In genomic region chr16:65533315-65533999, GRCm38 (mm10) we compare ENCODE assay signal across 8 mouse cellular contexts. TPM values are rescaled to one million over a fixed set of nuclear protein-coding genes. Genes with fewer than 3 reads are reported as not detected.
A peak's percentile ranks its signal among the peaks of the same experiment; 100 is the strongest.
DNase-seq lines count a peak whose midpoint lies in the region; ATAC-seq and TF ChIP-seq lines count a peak whose summit lies in the region.

No protein-coding gene starts in this region.

- H3K9me3 ChIP-seq in neural tube, embryonic 15.5 days (replicated peaks) = no peaks in the 10 kb centered on the region
- H3K9me3 ChIP-seq in kidney, embryonic 16.5 days (ENCODE audit: low read length) = no peaks in the 10 kb centered on the region
- H3K9me3 ChIP-seq in liver, embryonic 14.5 days (ENCODE audit: control insufficient read depth, low read length) = no peaks in the 10 kb centered on the region

- no peaks in the 10 kb centered on the region for H3K36me3 ChIP-seq in neural tube, embryonic 15.5 days
- H3K36me3 ChIP-seq in kidney, embryonic 16.5 days (ENCODE audit: insufficient read depth, low read length) = peaks cover 3% of the 10 kb centered on the region; the same call in 1 of the 2 replicates
- no peaks in the 10 kb centered on the region for H3K36me3 ChIP-seq in liver, embryonic 14.5 days (replicated peaks; ENCODE audit: control insufficient read depth, insufficient read depth, low read depth)
- H3K36me3 ChIP-seq in splenic B cell, adult 2 months (ENCODE audit: control insufficient read depth, insufficient read depth, low read length, poor library complexity, severe bottlenecking) = peaks cover 3% of the 10 kb centered on the region; the same call in 1 of the 2 replicates

- no peak overlapping the region for H3K4me3 ChIP-seq in cerebellum, adult 2 months (replicated peaks; ENCODE audit: insufficient read depth, low read depth, low read length)
- no peak overlapping the region for H3K4me3 ChIP-seq in neural tube, embryonic 15.5 days (replicated peaks)
- no peak overlapping the region for H3K4me3 ChIP-seq in kidney, embryonic 16.5 days (ENCODE audit: low read length)
- H3K4me3 ChIP-seq in liver, embryonic 14.5 days (ENCODE audit: insufficient read depth in 1 of 2, low read depth in 2 of 2, low read length in 2 of 2) = no peak overlapping the region

- H3K9ac ChIP-seq in neural tube, embryonic 15.5 days (replicated peaks) = no peak overlapping the region
- H3K9ac ChIP-seq in kidney, embryonic 16.5 days (replicated peaks; ENCODE audit: low read length) = 0 out of 2 replicates have a peak overlapping the region, but pooled peaks have one; percentile 12
- no peak overlapping the region for H3K9ac ChIP-seq in liver, embryonic 14.5 days (replicated peaks)

- WGBS in cerebellum, adult 2 months = 34% methylated on average over 12 of the region's 12 CpGs
- WGBS in neural tube, embryonic 15.5 days = 27% methylated on average over 12 of the region's 12 CpGs
- 32% methylated on average over 12 of the region's 12 CpGs for WGBS in kidney, embryonic 16.5 days
- 21% methylated on average over 12 of the region's 12 CpGs for WGBS in liver, embryonic 14.5 days (ENCODE audit: insufficient replicate concordance)

- H3K27me3 ChIP-seq in cerebellum, adult 2 months (ENCODE audit: control insufficient read depth, insufficient read depth, low read length) = no peaks in the 10 kb centered on the region
- H3K27me3 ChIP-seq in neural tube, embryonic 15.5 days (replicated peaks) = no peaks in the 10 kb centered on the region
- no peaks in the 10 kb centered on the region for H3K27me3 ChIP-seq in kidney, embryonic 16.5 days (ENCODE audit: insufficient read depth, low read length)
- H3K27me3 ChIP-seq in liver, embryonic 14.5 days (ENCODE audit: control insufficient read depth, insufficient read depth, low read length) = no peaks in the 10 kb centered on the region
- H3K27me3 ChIP-seq in splenic B cell, adult 2 months (ENCODE audit: control insufficient read depth, insufficient read depth, low read length, poor library complexity, severe bottlenecking) = no peaks in the 10 kb centered on the region

- TF ChIP-seq POLR2A in cerebellum, adult 2 months (IDR thresholded peaks at IDR 0.05; ENCODE audit: borderline replicate concordance, insufficient read depth, low read length) = no peak

- ATAC-seq in neural tube, embryonic 15.5 days (ENCODE audit: low FRiP score) = no peak
- no peak for ATAC-seq in kidney, embryonic 16.5 days (ENCODE audit: low FRiP score, low TSS enrichment)
- no peak for ATAC-seq in liver, embryonic 14.5 days (ENCODE audit: insufficient read depth)

- no peak overlapping the region for H3K4me2 ChIP-seq in neural tube, embryonic 15.5 days
- H3K4me2 ChIP-seq in kidney, embryonic 16.5 days (replicated peaks; ENCODE audit: low read depth, low read length) = no peak overlapping the region
- H3K4me2 ChIP-seq in liver, embryonic 14.5 days (ENCODE audit: low read depth) = no peak overlapping the region

- TF ChIP-seq EP300 in liver, embryonic 14.5 days (IDR thresholded peaks at IDR 0.05; ENCODE audit: low read depth) = no peak

- H3K27ac ChIP-seq in cerebellum, adult 2 months (ENCODE audit: insufficient read depth, low read length) = no peak overlapping the region
- H3K27ac ChIP-seq in neural tube, embryonic 15.5 days (replicated peaks) = no peak overlapping the region
- no peak overlapping the region for H3K27ac ChIP-seq in kidney, embryonic 16.5 days (ENCODE audit: low read length)
- H3K27ac ChIP-seq in liver, embryonic 14.5 days = no peak overlapping the region

- peak in 1 of 2 experiments; percentile 10 for DNase-seq in cerebellum, adult 2 months
- no peak for DNase-seq in cerebellum, adult 11-12 months
- peak; percentile 30 for DNase-seq in neural tube, embryonic 10.5 days (ENCODE audit: extremely low spot score, low spot score)
- peak; percentile 55 for DNase-seq in embryo, embryonic 9.5 days (ENCODE audit: extremely low spot score)
- DNase-seq in liver, embryonic 14.5 days (ENCODE audit: low read depth in 3 of 3, low spot score in 3 of 3) = peak in 1 of 3 experiments; percentile 2
- peak; percentile 57 for DNase-seq in splenic B cell, adult 2 months (ENCODE audit: low read depth, low spot score)

- 0 out of 2 replicates have a peak, but pooled peaks have one; percentile 10 for TF ChIP-seq CTCF in cerebellum, adult 2 months (IDR thresholded peaks at IDR 0.05; ENCODE audit: borderline replicate concordance, insufficient read depth, low read depth, low read length)
- TF ChIP-seq CTCF in liver, embryonic 14.5 days (IDR thresholded peaks at IDR 0.05; ENCODE audit: low read depth) = peak; percentile 36; the same call in 1 of the 2 replicates

- H3K4me1 ChIP-seq in cerebellum, adult 2 months (ENCODE audit: control insufficient read depth, insufficient read depth, low read length) = no peaks in the 10 kb centered on the region
- 0 out of 2 replicates have a peak, but pooled peaks cover 2% of the 10 kb centered on the region for H3K4me1 ChIP-seq in neural tube, embryonic 15.5 days
- H3K4me1 ChIP-seq in kidney, embryonic 16.5 days (ENCODE audit: insufficient read depth, low read length) = no peaks in the 10 kb centered on the region
- H3K4me1 ChIP-seq in liver, embryonic 14.5 days (replicated peaks; ENCODE audit: control insufficient read depth in 2 of 2, insufficient read depth in 2 of 2, low read length in 1 of 2) = no peaks in the 10 kb centered on the region

RNA-seq across cellular contexts. Expression of gene Pou1f1, which starts 13.1 kb away (rescaled TPM):
- polyA plus RNA-seq in cerebellum, adult 2 months (2012; rRNA removed) = not detected in 2 replicates
- polyA plus RNA-seq in neural tube, embryonic 15.5 days (2015; fragmentation: Nextera tagmentation; extraction: Ambion mirVana) = 0.26 TPM in 1 of 2 replicates, not detected in the other
- not detected in 2 replicates for polyA plus RNA-seq in kidney, embryonic 16.5 days (2015; fragmentation: Nextera tagmentation; extraction: Ambion mirVana)
- polyA plus RNA-seq in liver, embryonic 14.5 days (2012; rRNA removed) = not detected in 2 replicates
- not detected in 2 replicates for polyA plus RNA-seq in liver, embryonic 14.5 days (2014; fragmentation: Nextera tagmentation; extraction: Ambion mirVana)

RNA-seq across cellular contexts. Expression of gene Chmp2b, which starts 29.1 kb away (rescaled TPM):
- polyA plus RNA-seq in cerebellum, adult 2 months (2012; rRNA removed) = 44.6 and 45.3 TPM in 2 replicates
- polyA plus RNA-seq in neural tube, embryonic 15.5 days (2015; fragmentation: Nextera tagmentation; extraction: Ambion mirVana) = 151 and 158 TPM in 2 replicates
- 96.6 and 97.2 TPM in 2 replicates for polyA plus RNA-seq in kidney, embryonic 16.5 days (2015; fragmentation: Nextera tagmentation; extraction: Ambion mirVana)
- 2.8 and 6.4 TPM in 2 replicates for polyA plus RNA-seq in liver, embryonic 14.5 days (2012; rRNA removed)
- polyA plus RNA-seq in liver, embryonic 14.5 days (2014; fragmentation: Nextera tagmentation; extraction: Ambion mirVana) = 13.6 and 15.3 TPM in 2 replicates
